Mouse (Mus musculus) right cerebral cortex, postnatal 36 days (tissue): ENCODE data around the gene Cadps2.

Experiments used
- DNase-seq, 2 experiments: peaks; one replicate each; pipeline ENCODE4 v3.0.0; 2022; ENCODE audit warnings: low spot score in 2 of 2, mixed read lengths in 1 of 2

Gene Cadps2

GRCm38 (mm10) chr6:23567651-23568050 is 271.6 kb downstream of the Cadps2 start:
- DNase-seq: no peak

DNA sequence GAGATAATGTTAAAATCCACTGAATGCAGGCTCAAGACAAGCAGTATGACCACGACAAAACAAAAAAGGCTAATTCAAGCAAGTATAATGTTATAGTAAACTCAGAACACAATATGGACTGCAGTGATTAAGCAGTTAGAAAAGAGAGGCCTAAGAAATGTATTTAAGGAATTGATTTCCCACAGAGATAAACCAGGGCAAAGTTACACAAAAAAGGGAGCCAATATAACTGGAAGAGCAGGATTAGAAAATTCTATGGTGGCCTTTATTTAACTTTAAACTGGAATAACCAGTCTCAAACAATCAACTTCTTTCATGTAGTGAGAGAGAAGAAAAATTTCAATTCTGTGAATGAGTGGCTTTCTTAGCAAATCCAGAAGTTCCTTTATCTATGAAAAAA is 289.3 kb downstream of the Cadps2 start:
- DNase-seq: no peak

DNA sequence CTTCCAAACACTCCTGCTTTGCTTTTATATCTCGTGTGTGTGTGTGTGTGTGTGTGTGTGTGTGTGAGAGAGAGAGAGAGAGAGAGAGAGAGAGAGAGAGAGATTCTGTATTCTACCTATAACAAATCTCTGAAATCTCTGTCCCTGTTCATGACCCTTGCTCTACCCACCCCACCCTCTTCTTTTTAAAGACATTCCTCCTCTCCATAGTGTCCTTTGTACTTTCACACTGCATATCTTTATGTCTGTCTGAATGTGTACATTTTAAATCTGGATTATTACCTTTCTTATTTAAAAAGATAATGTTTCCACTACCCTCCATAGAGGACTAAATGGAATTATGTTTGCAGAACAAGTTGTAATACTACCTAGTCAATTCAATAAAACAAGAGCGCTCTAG is 315.5 kb downstream of the Cadps2 start:
- DNase-seq: no peak

GRCm38 (mm10) chr6:23522556-23522955 is 316.7 kb downstream of the Cadps2 start:
- no peak for DNase-seq

- DNase-seq: no peak
These were observed 340.6 kb downstream of the Cadps2 start for GRCm38 (mm10) chr6:23498611-23499010.

GRCm38 (mm10) chr6:23491804-23492203 is 347.4 kb downstream of the Cadps2 start:
- DNase-seq: no peak

GRCm38 (mm10) chr6:23490431-23490830 is 348.8 kb downstream of the Cadps2 start:
- DNase-seq: no peak

DNA sequence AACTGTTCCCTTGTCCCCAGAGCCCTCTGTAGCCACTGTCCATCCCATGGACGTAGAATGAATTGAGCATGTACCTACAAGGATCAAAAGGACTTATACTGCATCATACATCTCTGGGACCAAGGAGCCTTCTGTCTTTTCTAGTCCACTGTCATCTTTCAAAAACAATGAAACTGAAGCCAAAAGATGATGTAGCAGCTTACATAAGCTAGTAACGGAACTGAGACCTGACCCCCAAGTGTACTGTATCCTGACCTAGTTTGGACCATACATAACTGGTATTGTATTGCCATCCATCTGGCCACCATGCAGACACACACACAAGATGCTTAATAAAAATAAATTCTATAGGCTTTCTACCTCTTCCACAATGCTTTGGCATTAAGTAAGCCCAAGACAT is 350.2 kb downstream of the Cadps2 start:
- no peak for DNase-seq

- DNase-seq: peak in 1 of 2 experiments; percentile 10
These were observed 366.5 kb downstream of the Cadps2 start for GRCm38 (mm10) chr6:23472686-23473085.

DNA sequence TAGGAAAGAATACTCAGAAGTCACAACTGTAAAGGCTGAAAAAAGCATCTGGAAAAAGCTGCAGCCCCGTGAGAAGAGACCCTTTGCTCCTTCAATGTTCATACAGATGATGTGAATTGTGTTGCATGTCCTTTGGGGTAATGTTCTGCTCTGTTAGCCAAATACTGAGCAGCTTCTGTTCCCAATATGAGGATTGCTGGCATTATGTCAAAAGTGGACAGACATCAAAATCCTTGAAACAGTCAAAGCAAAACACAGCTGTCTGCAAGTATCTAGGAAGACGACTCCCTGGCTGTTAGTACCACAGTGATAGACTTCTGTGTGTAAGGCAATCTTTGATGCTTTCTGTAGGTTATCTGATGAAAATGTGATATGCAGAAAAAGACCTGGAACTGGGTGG is 367.4 kb downstream of the Cadps2 start:
- DNase-seq: no peak

- DNase-seq: no peak
These were observed 371.3 kb downstream of the Cadps2 start for GRCm38 (mm10) chr6:23467885-23468284.

DNA sequence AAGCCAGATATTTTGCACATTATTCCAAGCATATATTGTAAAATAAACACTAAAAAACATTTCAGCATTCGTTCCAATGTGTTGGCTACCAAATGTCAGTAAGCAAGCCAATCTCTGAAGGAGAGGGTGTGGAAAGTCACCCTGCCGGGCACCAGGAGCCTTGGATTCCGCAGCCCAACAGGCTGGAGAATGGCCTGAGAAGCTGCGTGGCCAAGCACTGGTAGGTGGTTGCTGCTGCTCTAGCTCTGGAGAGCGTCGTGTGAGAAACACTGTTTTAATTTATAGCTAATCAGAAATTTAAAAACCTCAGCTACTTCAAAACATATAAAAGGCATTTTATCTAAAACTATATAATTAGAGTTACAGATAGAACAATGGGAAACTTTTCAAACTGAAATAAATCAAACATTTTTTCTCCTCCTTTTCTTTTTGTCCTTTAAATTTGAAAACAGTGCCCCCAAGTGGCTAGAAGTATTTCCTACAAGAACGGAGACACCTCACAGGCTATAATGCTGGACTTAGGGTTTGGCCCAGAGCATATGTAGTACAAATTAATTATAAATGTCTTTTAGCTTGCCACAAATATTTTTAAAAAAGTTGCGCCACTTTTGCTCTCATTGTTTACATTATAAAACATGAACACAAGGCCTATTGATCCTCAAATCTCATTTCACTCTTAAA is 376.5 kb downstream of the Cadps2 start:
- no peak for DNase-seq

DNA sequence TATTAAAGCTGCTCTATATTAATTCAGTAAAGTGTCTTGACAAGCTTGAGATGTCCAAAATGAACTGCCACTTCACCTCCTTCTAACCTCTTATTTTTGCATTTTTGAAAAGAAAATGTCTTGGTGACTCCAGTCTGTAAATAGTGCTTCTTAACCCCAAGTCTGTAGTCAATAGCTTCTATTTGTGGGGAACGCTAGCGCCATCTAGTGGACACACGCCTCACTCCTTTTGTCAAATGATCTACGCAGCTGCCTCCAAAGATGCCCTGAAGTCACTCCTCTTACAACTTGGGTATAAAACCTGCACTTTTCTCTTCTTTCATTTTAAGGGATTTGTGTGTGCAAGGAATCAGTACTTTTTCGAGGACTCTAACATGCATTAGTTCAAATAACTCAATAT is 381.5 kb downstream of the Cadps2 start:
- peak; percentile 18 to 21 for DNase-seq

GRCm38 (mm10) chr6:23453907-23454306 is 385.3 kb downstream of the Cadps2 start:
- no peak for DNase-seq

DNA sequence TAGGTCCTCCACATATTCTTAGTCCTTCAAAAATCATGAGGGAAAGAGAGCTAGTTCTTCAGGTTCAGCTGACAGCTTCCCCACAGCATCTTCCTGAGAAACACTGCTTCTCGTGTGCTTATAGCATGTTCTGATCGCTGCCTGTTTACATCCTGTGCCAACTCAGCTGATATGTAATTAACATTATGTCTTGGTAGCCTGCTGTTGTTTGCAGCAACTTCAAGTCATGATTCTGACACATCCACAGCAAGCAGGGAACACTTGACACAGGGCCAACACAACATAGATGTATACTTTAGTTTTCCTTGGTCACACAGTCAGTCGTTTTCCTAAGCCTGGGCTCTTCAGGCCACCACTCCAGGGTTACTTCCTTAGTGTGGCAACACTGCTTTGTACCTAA is 399.3 kb downstream of the Cadps2 start:
- DNase-seq: no peak

DNA sequence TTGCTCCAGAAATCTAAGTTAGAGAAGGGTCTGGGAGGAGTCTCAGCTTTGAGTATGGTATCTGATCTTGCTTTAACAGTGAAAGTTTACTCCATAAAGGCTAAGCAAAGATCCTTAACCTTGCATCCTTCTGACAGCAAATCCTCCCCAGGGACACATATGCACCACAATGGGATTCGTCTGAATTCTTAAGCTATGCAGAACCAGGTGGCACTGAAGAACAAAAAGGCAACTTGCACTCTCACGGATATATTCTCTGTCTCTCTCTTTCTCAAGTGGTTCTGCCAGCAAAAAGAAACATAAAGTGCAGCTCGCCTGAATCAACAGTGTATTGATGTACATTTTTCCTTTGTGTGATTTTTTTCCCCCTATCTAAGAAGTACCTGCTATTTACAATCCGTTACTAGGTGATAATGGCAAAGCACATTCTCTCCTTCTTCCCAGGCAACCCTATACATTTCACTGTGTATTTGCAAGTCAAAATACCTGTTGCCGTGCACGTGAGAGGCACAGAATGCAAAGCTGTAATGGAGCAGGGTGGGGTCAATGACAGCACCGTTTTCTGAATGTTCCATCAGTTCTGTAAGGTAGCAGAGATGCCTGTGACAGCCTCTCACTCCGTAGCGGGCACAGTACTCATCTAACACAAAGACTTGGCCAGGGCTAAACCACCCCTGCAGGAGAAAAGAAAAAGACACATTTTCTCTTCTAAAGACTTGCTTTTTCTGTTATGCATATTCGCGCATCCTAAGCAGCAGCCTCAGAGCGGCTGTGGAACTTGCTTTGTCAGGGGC is 428.8 kb downstream of the Cadps2 start:
- DNase-seq: no peak

DNA sequence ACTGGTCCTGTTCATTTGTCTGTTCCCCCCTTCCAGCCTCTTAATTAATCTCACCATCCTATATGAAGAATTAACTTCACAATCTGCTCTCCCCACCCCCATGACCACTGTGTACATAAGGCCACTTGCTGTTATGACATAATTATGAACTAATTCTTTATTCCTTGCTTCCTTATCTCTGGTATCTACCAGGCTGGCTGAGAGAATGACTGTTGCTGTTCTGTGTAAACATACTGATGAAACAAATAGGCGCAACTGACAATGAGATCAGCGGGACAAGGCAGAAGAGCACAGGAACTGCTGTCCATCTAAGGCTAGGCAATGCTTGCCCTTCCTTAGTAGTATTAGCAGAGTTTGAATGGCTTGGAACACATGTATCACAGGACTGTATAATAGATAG is 445.1 kb downstream of the Cadps2 start:
- no peak for DNase-seq

- DNase-seq: no peak
These were observed 446.5 kb downstream of the Cadps2 start for GRCm38 (mm10) chr6:23392711-23393110.

GRCm38 (mm10) chr6:23386711-23387110 is 452.5 kb downstream of the Cadps2 start:
- no peak for DNase-seq

DNA sequence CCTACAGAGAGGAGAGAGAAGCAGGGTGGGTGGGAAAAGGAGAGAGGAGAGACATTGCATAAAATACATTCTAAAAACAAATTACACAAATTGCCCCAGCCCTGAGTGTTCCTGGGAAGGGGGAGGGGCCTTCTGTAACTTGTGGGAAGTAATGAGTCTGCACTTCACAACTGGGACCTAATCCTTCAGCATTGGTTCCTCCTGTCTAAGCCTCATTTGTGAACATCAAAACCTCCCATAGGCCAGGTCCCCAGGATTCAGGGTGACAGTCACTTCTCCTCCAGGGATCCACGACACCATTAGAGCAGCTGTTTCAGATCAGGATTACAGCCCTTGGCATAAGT is 456.2 kb downstream of the Cadps2 start:
- no peak for DNase-seq

GRCm38 (mm10) chr6:23382283-23383003 is 456.8 kb downstream of the Cadps2 start:
- no peak for DNase-seq

DNA sequence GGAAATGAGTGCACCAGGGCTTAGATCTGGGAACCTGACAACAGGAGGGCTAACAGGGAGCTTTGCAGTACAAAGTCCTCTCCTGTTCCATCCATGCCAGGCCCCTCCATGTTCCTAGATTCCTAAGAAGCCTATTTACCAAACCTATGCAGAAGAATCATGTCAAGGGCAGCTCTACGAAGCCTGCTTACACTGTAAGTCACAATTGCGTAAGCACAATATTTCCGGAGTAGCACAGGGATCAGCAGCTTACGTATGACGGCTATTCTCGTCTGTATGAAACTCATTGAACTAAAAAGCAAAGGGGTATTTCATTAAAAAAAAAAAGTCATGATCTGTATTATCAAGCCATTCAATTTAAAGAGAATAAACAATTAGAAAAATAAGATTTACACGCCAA is 462.9 kb downstream of the Cadps2 start:
- no peak for DNase-seq
